Mouse (Mus musculus) myocyte (in vitro differentiated cells): Measurements from ENCODE around the gene Rab44. TPM values are rescaled to one million over a fixed set of nuclear protein-coding genes. Genes with fewer than 3 reads are reported as not detected.

Source experiments
- H3K27me3 ChIP-seq: one replicate; pipeline ENCODE4 v1.6.1; 2011; ENCODE audit not compliant: control insufficient read depth, insufficient read depth, insufficient read length
- H3K36me3 ChIP-seq: one replicate; pipeline ENCODE4 v1.6.1; 2011; ENCODE audit not compliant: control insufficient read depth, insufficient read depth
- H3K4me2 ChIP-seq: one replicate; pipeline ENCODE4 v1.6.1; 2011; ENCODE audit warnings: low read depth, control low read depth
- H3K4me3 ChIP-seq: one replicate; pipeline ENCODE4 v1.5.1; 2011; ENCODE audit warnings: mild to moderate bottlenecking, control low read depth, moderate library complexity
- H3K79me2 ChIP-seq: one replicate; pipeline ENCODE4 v1.6.1; 2011; ENCODE audit not compliant: control insufficient read depth, insufficient read depth
- H3ac ChIP-seq: one replicate; pipeline ENCODE4 v1.6.1; 2011; ENCODE audit not compliant: control insufficient read depth, insufficient read length
- CEBPB ChIP-seq: IDR thresholded peaks from 2 replicates; pipeline ENCODE4 v1.6.1; 2011; ENCODE audit warnings: mild to moderate bottlenecking, moderate library complexity; ENCODE audit not compliant: poor library complexity, insufficient read depth, severe bottlenecking
- E2F4 ChIP-seq: IDR thresholded peaks from one replicate; pipeline ENCODE4 v1.6.1; 2011; ENCODE audit warnings: mild to moderate bottlenecking, control low read depth, moderate library complexity; ENCODE audit not compliant: insufficient read depth
- MAX ChIP-seq: IDR thresholded peaks from one replicate; pipeline ENCODE4 v1.6.1; 2011; ENCODE audit warnings: low read depth, mild to moderate bottlenecking, control low read depth
- MYOD1 ChIP-seq, 3 experiments: IDR thresholded peaks; one replicate each; pipeline ENCODE4 v1.6.1; 2011; ENCODE audit warnings: control low read depth in 2 of 3, low read depth in 2 of 3, mild to moderate bottlenecking in 2 of 3, moderate library complexity in 1 of 3; ENCODE audit not compliant: insufficient read length in 2 of 3, control insufficient read depth in 1 of 3
- MYOG ChIP-seq, 3 experiments: IDR thresholded peaks; one replicate each; pipeline ENCODE4 v1.6.1; 2011; ENCODE audit warnings: control low read depth in 2 of 3, low read depth in 2 of 3, mild to moderate bottlenecking in 2 of 3; ENCODE audit not compliant: insufficient read length in 2 of 3, control insufficient read depth in 1 of 3, insufficient read depth in 1 of 3
- POLR2A ChIP-seq: IDR thresholded peaks from one replicate; pipeline ENCODE4 v1.6.1; 2011; ENCODE audit warnings: low read depth, mild to moderate bottlenecking, control low read depth, moderate library complexity; ENCODE audit not compliant: insufficient read length
- POLR2AphosphoS2 ChIP-seq: IDR thresholded peaks from one replicate; pipeline ENCODE4 v1.6.1; 2011; ENCODE audit warnings: low read depth, control low read depth; ENCODE audit not compliant: insufficient read length
- REST ChIP-seq: IDR thresholded peaks from one replicate; pipeline ENCODE4 v1.6.1; 2011; ENCODE audit warnings: mild to moderate bottlenecking, control low read depth, moderate library complexity; ENCODE audit not compliant: insufficient read depth, insufficient read length
- SRF ChIP-seq: IDR thresholded peaks from one replicate; pipeline ENCODE4 v1.6.1; 2011; ENCODE audit warnings: low read depth; ENCODE audit not compliant: control insufficient read depth, insufficient read length
- TCF12 ChIP-seq: IDR thresholded peaks from one replicate; pipeline ENCODE4 v1.6.1; 2011; ENCODE audit warnings: mild to moderate bottlenecking, control low read depth; ENCODE audit not compliant: poor library complexity, insufficient read depth, severe bottlenecking
- TCF3 ChIP-seq: IDR thresholded peaks from one replicate; pipeline ENCODE4 v1.6.1; 2011; ENCODE audit warnings: low read depth, control low read depth; ENCODE audit not compliant: insufficient read length
- USF1 ChIP-seq: IDR thresholded peaks from one replicate; pipeline ENCODE4 v1.6.1; 2011; ENCODE audit warnings: low read depth, mild to moderate bottlenecking, control low read depth, moderate library complexity
- polyA plus RNA-seq: library from polyadenylated mRNA; unstranded; fragments of >200 nt; fragmentation: generic; extraction: Trizol; gene quantifications from one replicate; pipeline ENCODE4 v1.2.1, GENCODE M21; 2012; ENCODE audit warnings: missing spikeins

Rab44 gene
- polyA plus RNA-seq, 1 experiment = 6.8 TPM

DNA sequence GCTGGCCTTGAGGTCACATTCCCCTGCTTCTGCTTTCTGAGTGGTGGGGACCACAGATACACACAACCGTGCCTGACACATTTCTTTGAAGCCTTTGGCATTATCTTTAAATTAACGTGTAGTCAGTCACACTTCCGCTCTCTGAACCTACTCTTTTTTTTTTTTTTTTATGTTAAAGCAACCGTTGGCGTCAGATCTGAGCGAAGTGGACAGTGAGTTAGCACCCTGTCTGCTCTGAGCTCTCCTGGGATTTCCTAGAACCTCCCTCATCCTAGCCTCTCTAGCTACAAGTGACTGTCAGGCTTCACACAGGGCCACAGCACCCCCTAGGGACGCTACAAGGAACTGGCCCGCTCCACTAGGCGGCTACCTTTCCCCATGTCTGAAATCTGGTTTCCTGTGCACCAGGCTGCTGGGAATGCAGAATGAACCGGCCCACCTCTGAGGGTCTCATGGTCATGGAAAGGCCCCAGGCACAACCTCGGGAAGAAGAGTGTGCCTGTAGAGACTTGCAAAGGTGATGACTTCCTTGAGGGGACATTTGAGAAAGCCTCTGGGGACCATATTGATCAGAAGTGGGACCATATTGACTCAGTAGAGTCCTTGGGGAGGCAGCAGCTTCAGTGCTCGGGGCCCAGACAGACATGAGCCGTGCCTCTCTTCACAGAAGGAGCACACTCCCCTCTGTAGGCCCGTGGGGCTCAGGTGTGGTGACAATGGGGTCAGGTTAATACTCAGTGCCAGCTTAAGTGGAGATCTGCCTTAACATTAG, 57.2 kb downstream of the Rab44 start:
- H3K79me2 ChIP-seq = no peaks in the 10 kb centered on the region
- no peak overlapping the region for H3ac ChIP-seq
- H3K4me2 ChIP-seq = peak overlapping the region; percentile 46
- no peaks in the 10 kb centered on the region for H3K27me3 ChIP-seq
- H3K4me3 ChIP-seq = no peak overlapping the region
- no peaks in the 10 kb centered on the region for H3K36me3 ChIP-seq
- TF ChIP-seq TCF3 = no peak
- TF ChIP-seq POLR2AphosphoS2 = peak; percentile 35

DNA sequence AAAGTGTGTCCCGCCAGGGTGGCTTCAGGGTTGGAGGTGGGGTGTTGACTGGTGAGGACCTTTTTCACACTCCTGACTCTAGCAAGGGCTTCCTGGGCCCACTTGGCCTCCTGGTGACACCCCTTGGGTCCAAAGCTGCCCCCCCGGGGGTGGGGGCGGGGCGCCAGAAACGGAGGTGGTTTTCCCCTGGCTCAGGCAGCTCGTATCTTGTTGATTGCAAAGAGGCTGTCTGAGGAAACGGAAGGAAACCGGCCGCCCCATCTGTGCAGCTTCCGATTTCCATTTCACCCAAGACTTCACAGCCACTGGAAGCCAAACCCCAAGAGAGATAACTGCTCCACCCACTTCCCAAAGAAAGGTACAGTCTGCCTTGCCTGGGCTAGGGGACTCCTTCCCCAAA, 58.1 kb downstream of the Rab44 start:
- no peak overlapping the region for H3ac ChIP-seq
- no peaks in the 10 kb centered on the region for H3K27me3 ChIP-seq
- H3K79me2 ChIP-seq = no peaks in the 10 kb centered on the region
- H3K4me3 ChIP-seq = no peak overlapping the region
- no peaks in the 10 kb centered on the region for H3K36me3 ChIP-seq
- TF ChIP-seq MYOG (IDR thresholded peaks at IDR 0.05; ENCODE audit: control insufficient read depth in 1 of 3, insufficient read depth in 1 of 3, insufficient read length in 2 of 3, low read depth in 2 of 3) (no peak), SRF (no peak), MYOD1 (IDR thresholded peaks at IDR 0.05; ENCODE audit: control insufficient read depth in 1 of 3, insufficient read length in 2 of 3, low read depth in 2 of 3) (peak in 1 of 3 experiments; percentile 21)
- H3K4me2 ChIP-seq = peak overlapping the region; percentile 48

DNA sequence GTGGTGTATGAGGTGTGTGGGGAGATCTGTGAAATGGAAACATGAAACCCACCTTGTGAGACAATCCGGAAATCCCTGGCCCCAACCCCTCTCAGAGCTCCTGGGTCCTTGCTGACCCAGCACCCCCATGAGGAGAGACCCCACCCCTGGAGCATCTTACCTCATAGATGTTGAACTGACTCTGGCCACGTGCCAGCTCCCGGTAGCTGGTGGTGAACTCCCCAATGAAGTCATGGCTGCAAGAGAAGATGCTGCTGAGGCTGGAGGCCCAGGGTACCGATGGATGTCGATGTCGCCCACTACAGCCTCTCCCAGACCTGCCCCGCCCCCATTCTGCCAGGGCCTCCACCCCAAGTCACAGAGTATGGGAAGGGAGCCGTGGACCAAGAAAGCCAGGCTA, 59.2 kb downstream of the Rab44 start:
- Histone ChIP-seq H3K27me3 (no peaks in the 10 kb centered on the region), H3K4me2 (no peak overlapping the region), H3ac (no peak overlapping the region), H3K36me3 (no peaks in the 10 kb centered on the region), H3K4me3 (no peak overlapping the region), H3K79me2 (no peaks in the 10 kb centered on the region)
- TF ChIP-seq POLR2AphosphoS2 (no peak), USF1 (no peak), REST (no peak), E2F4 (no peak), TCF3 (no peak), CEBPB (no peak), MYOD1 (IDR thresholded peaks at IDR 0.05; ENCODE audit: control insufficient read depth in 1 of 3, insufficient read length in 2 of 3, low read depth in 2 of 3) (no peak), MAX (no peak), MYOG (IDR thresholded peaks at IDR 0.05; ENCODE audit: control insufficient read depth in 1 of 3, insufficient read depth in 1 of 3, insufficient read length in 2 of 3, low read depth in 2 of 3) (no peak), SRF (no peak), POLR2A (no peak), TCF12 (no peak)

DNA sequence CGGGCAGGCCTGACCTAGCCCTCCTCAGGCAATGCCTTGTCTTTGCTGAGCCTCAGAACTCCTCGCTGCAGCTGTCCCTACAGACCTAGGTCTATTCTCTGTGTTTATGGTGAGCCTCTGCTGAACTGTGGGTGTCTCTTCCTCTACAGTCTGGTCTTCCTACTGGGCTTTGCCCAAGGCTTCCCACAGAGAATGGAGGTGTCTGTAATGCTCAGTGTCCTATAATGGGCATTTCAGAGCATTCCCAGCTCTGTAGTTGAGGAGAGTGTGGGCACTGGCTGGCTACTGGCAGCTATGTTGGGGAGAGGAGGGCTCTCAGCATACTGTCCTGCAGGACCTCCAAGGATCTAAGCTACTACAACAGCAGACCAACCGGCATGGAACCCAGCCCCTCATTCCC, 61.7 kb downstream of the Rab44 start:
- Histone ChIP-seq H3K36me3 (no peaks in the 10 kb centered on the region), H3K4me2 (no peak overlapping the region), H3K79me2 (no peaks in the 10 kb centered on the region), H3ac (no peak overlapping the region), H3K4me3 (no peak overlapping the region), H3K27me3 (no peaks in the 10 kb centered on the region)
- TF ChIP-seq REST = no peak
- TF ChIP-seq TCF3 = no peak
- no peak for TF ChIP-seq MYOD1 (IDR thresholded peaks at IDR 0.05; ENCODE audit: control insufficient read depth in 1 of 3, insufficient read length in 2 of 3, low read depth in 2 of 3)
- no peak for TF ChIP-seq MAX
- TF ChIP-seq TCF12 = no peak
- TF ChIP-seq USF1 = no peak
- TF ChIP-seq POLR2A = no peak
- TF ChIP-seq POLR2AphosphoS2 = no peak
- TF ChIP-seq CEBPB = no peak
- TF ChIP-seq E2F4 = no peak
- TF ChIP-seq SRF = no peak
- no peak for TF ChIP-seq MYOG (IDR thresholded peaks at IDR 0.05; ENCODE audit: control insufficient read depth in 1 of 3, insufficient read depth in 1 of 3, insufficient read length in 2 of 3, low read depth in 2 of 3)
